Mouse (Mus musculus): ENCODE results near the gene Trmt44. TPM values are rescaled to one million over a fixed set of nuclear protein-coding genes. Genes with fewer than 3 reads are reported as not detected.

Gene Trmt44
- total and polyA plus RNA-seq, 3 experiments: 6.5 to 7.9 (median 7.5) TPM

DNA sequence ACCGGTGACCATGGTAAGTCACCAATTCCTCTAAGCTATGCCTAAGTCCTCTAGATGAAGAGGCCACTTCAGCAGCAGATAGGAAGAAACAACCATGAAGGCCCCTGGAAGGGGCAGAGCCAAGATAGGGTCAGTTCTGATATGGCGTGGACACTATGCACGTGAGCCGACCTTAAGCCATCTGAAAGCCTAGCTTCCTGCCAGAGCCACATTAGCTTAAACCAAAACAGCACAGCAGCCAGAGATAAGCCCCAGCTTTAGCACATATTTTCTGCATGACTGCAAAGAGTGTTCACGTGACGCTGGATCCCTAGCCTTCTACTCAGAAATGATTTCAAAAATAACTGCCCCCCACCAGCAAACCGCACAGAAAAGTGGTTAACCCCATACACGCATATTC, 15.4 kb downstream of the Trmt44 start:
- TF ChIP-seq TCF12 (IDR thresholded peaks at IDR 0.05; ENCODE audit: low read depth, low read length): no peak
- no peak for TF ChIP-seq ZC3H11A (IDR thresholded peaks at IDR 0.05; ENCODE audit: low read depth, low read length)
- no peak for TF ChIP-seq ETS1 (conservative IDR thresholded peaks at IDR 0.05; ENCODE audit: low read depth, low read length)
- TF ChIP-seq POLR2A (IDR thresholded peaks at IDR 0.05; ENCODE audit: low read depth, low read length): no peak
- no peak for TF ChIP-seq EP300 (IDR thresholded peaks at IDR 0.05; ENCODE audit: low read length)
- TF ChIP-seq ELF1 (IDR thresholded peaks at IDR 0.05; ENCODE audit: low read depth, low read length): no peak
- TF ChIP-seq MAFK (IDR thresholded peaks at IDR 0.05; ENCODE audit: insufficient replicate concordance, low read length): no peak
- TF ChIP-seq CHD1 (IDR thresholded peaks at IDR 0.05; ENCODE audit: low read depth, low read length): no peak
- TF ChIP-seq ZNF384 (IDR thresholded peaks at IDR 0.05; ENCODE audit: low read depth, low read length): no peak
- no peaks in the 10 kb centered on the region for H3K4me1 ChIP-seq (ENCODE audit: control insufficient read depth in 1 of 2, insufficient read depth in 2 of 2)
- H3K27ac ChIP-seq (ENCODE audit: insufficient read depth, low read depth): no peak overlapping the region
- no peaks in the 10 kb centered on the region for H3K9me3 ChIP-seq (replicated peaks; ENCODE audit: low read length)
- no peaks in the 10 kb centered on the region for H3K79me2 ChIP-seq (replicated peaks; ENCODE audit: control insufficient read depth, extremely low read depth, insufficient read depth, poor library complexity, severe bottlenecking)
- H3K4me2 ChIP-seq (ENCODE audit: insufficient read depth, low read depth, poor library complexity, severe bottlenecking): no peak overlapping the region
- no peak overlapping the region for H3K9ac ChIP-seq (ENCODE audit: insufficient read depth, low read depth)
- DNase-seq (ENCODE audit: extremely low read depth): no peak
- no peak overlapping the region for H3K4me3 ChIP-seq (replicated peaks in 1 of 3; ENCODE audit: low read depth in 2 of 3, low read length in 2 of 3, poor library complexity in 1 of 3)
- in situ Hi-C loops (cut with MboI; ENCODE audit: low pct_ligation_motif_present, low pct_unique_long_range_greater_than_20kb, low sequenced_read_pairs) (no loop called here), dilution Hi-C loops (cut with MboI; ENCODE audit: extremely low pct_ligation_motif_present, extremely low pct_unique_long_range_greater_than_20kb, low sequenced_read_pairs) (no loop called here)
- no peaks in the 10 kb centered on the region for H3K27me3 ChIP-seq (replicated peaks)
- H3K36me3 ChIP-seq (replicated peaks in 1 of 2; ENCODE audit: control insufficient read depth in 1 of 2, insufficient read depth in 1 of 2, low read length in 1 of 2): peaks cover 83 to 97% of the 10 kb centered on the region in 2 experiments

DNA sequence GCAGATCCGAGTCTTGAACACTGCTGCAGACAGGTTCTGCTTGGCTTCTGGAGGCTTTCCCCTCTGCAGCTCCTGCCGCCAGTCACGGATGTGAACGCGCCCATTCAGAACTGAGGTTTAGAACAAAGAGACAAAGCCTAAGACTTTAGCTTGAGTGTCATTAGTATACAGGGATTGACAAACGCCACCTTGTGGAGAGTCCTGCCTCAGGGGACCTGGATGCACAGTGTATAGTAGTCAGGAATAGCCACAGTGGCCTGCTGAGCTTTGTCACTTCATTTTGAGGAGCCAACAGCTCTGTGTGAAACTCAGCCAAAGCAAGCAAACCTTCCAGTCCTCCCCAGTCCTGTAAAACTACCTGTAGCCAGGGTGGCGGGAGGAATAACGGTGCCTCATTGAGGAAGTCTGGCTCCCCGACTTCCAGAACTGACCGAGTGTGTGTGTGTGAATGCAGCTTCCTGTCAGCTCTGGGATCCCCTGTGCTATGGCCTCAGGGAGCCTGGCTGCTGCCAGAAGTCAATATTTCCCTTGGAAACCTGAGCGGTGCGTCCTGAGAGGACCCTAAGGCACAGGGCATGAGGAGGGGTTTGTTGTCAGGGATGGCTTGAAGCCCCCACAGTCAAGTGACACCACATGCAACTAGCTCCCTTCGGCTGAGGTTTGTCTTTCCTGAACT, 16.8 kb downstream of the Trmt44 start:
- Histone ChIP-seq H3K36me3 (replicated peaks in 1 of 2; ENCODE audit: control insufficient read depth in 1 of 2, insufficient read depth in 1 of 2, low read length in 1 of 2) (peaks cover 72 to 94% of the 10 kb centered on the region in 2 experiments), H3K4me2 (ENCODE audit: insufficient read depth, low read depth, poor library complexity, severe bottlenecking) (no peak overlapping the region), H3K9ac (ENCODE audit: insufficient read depth, low read depth) (no peak overlapping the region), H3K4me3 (replicated peaks in 1 of 3; ENCODE audit: low read depth in 2 of 3, low read length in 2 of 3, poor library complexity in 1 of 3) (no peak overlapping the region), H3K4me1 (ENCODE audit: control insufficient read depth in 1 of 2, insufficient read depth in 2 of 2) (no peaks in the 10 kb centered on the region), H3K9me3 (replicated peaks; ENCODE audit: low read length) (no peaks in the 10 kb centered on the region), H3K79me2 (replicated peaks; ENCODE audit: control insufficient read depth, extremely low read depth, insufficient read depth, poor library complexity, severe bottlenecking) (no peaks in the 10 kb centered on the region), H3K27me3 (replicated peaks) (no peaks in the 10 kb centered on the region), H3K27ac (ENCODE audit: insufficient read depth, low read depth) (no peak overlapping the region)
- no peak for DNase-seq (ENCODE audit: extremely low read depth)
- dilution Hi-C loops (cut with MboI; ENCODE audit: extremely low pct_ligation_motif_present, extremely low pct_unique_long_range_greater_than_20kb, low sequenced_read_pairs) (no loop called here), in situ Hi-C loops (cut with MboI; ENCODE audit: low pct_ligation_motif_present, low pct_unique_long_range_greater_than_20kb, low sequenced_read_pairs) (no loop called here)
- TF ChIP-seq CTCF (conservative IDR thresholded peaks at IDR 0.05 in 1 of 2, IDR thresholded peaks at IDR 0.05 in 1 of 2; ENCODE audit: low read depth in 2 of 2, low read length in 2 of 2) (peak in 1 of 2 experiments; percentile 24; a peak in 2 of 4 replicates), MEF2A (IDR thresholded peaks at IDR 0.05; ENCODE audit: borderline replicate concordance, low read depth, low read length) (no peak)

DNA sequence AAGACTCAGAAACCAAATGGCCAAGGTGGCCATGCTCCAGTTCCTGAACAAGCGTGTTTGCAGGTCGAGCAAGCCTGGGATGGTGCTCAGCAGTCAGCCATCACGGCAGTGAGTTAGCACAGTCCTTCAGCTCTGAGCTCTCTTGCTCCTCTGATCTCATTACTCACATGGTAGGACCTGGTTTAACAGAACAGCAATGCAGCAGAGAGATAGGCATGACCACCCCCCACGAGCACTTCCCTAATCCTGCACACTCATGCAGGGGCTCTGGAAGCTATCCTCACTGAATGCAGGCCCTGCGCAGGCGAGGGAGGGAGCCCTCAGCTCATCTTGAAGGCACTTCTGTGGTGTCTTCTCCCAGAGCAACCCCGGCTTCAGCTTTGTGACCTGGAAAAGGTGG, 18.5 kb downstream of the Trmt44 start:
- in situ Hi-C loops (cut with MboI; ENCODE audit: low pct_ligation_motif_present, low pct_unique_long_range_greater_than_20kb, low sequenced_read_pairs): no loop called here
- no peak overlapping the region for H3K9ac ChIP-seq (ENCODE audit: insufficient read depth, low read depth)
- no peak for TF ChIP-seq ZMIZ1 (IDR thresholded peaks at IDR 0.05; ENCODE audit: low read depth, low read length)
- TF ChIP-seq POLR2AphosphoS2 (IDR thresholded peaks at IDR 0.05; ENCODE audit: low read depth, low read length): no peak
- no peak for TF ChIP-seq RCOR1 (conservative IDR thresholded peaks at IDR 0.05; ENCODE audit: low read depth, low read length)
- no peak for TF ChIP-seq MXI1 (IDR thresholded peaks at IDR 0.05; ENCODE audit: low read depth, low read length)
- no peak for TF ChIP-seq ELF1 (IDR thresholded peaks at IDR 0.05; ENCODE audit: low read depth, low read length)
- no peak for TF ChIP-seq JUN (IDR thresholded peaks at IDR 0.05; ENCODE audit: insufficient read depth, low read depth, low read length)
- TF ChIP-seq ZC3H11A (IDR thresholded peaks at IDR 0.05; ENCODE audit: low read depth, low read length): no peak
- no peak for TF ChIP-seq CHD1 (IDR thresholded peaks at IDR 0.05; ENCODE audit: low read depth, low read length)
- no peak for TF ChIP-seq POLR2A (IDR thresholded peaks at IDR 0.05; ENCODE audit: low read depth, low read length)
- TF ChIP-seq CHD2 (IDR thresholded peaks at IDR 0.05; ENCODE audit: low read length): no peak
- peaks cover 55 to 79% of the 10 kb centered on the region in 2 experiments for H3K36me3 ChIP-seq (replicated peaks in 1 of 2; ENCODE audit: control insufficient read depth in 1 of 2, insufficient read depth in 1 of 2, low read length in 1 of 2)
- H3K9me3 ChIP-seq (replicated peaks; ENCODE audit: low read length): no peaks in the 10 kb centered on the region
- DNase-seq (ENCODE audit: extremely low read depth): no peak
- no peak overlapping the region for H3K4me2 ChIP-seq (ENCODE audit: insufficient read depth, low read depth, poor library complexity, severe bottlenecking)
- H3K79me2 ChIP-seq (replicated peaks; ENCODE audit: control insufficient read depth, extremely low read depth, insufficient read depth, poor library complexity, severe bottlenecking): no peaks in the 10 kb centered on the region
- no peaks in the 10 kb centered on the region for H3K27me3 ChIP-seq (replicated peaks)
- dilution Hi-C loops (cut with MboI; ENCODE audit: extremely low pct_ligation_motif_present, extremely low pct_unique_long_range_greater_than_20kb, low sequenced_read_pairs): no loop called here
- no peaks in the 10 kb centered on the region for H3K4me1 ChIP-seq (ENCODE audit: control insufficient read depth in 1 of 2, insufficient read depth in 2 of 2)
- H3K4me3 ChIP-seq (replicated peaks in 1 of 3; ENCODE audit: low read depth in 2 of 3, low read length in 2 of 3, poor library complexity in 1 of 3): no peak overlapping the region
- no peak overlapping the region for H3K27ac ChIP-seq (ENCODE audit: insufficient read depth, low read depth)
